16 mouse cellular contexts compared by ENCODE assay signal in genomic region chr19:10495670-10496069, GRCm38 (mm10). TPM values are rescaled to one million over a fixed set of nuclear protein-coding genes. Genes with fewer than 3 reads are reported as not detected.
"Had no signal": no experiment of that assay in that cellular context is flagged by ENCODE, and none has a peak within 500 bp of the region (broad histone marks: within the 10 kb centered on the region; RNA-seq: fewer than 3 reads in every experiment).

No protein-coding gene starts in this region.

- H3K4me3 ChIP-seq: limb, embryonic 15.5 days; liver, embryonic 12.5 days; midbrain, embryonic 12.5 days; neural tube, embryonic 13.5 days had no signal

- H3K4me1 ChIP-seq: limb, embryonic 15.5 days; midbrain, embryonic 12.5 days had no signal

- DNase-seq: kidney, postnatal 36 days; layer of hippocampus, adult 9-11 months; layer of hippocampus, postnatal 36 days; retina, postnatal 1 day; right cerebral cortex, postnatal 4 days; spleen, adult 18-20 months; thymus, adult 18-20 months; thymus, postnatal 14 days had no signal

RNA-seq across cellular contexts. Expression of gene Ppp1r32, which starts 12.9 kb away (rescaled TPM):
- polyA plus RNA-seq: kidney, postnatal 0 days; limb, embryonic 11.5 days; liver, embryonic 12.5 days; liver, embryonic 16.5 days had no signal

RNA-seq across cellular contexts. Expression of gene Lrrc10b, which starts 38.4 kb away (rescaled TPM):
- total RNA-seq: megakaryocyte-erythroid progenitor cell, adult 5-6 weeks had no signal
- polyA plus RNA-seq: limb, embryonic 11.5 days; liver, embryonic 16.5 days had no signal
